Mouse (Mus musculus): ENCODE data around the gene Cdc14b.
A peak's percentile ranks its signal among the peaks of the same experiment; 100 is the strongest.

GRCm38 (mm10) chr13:64306078-64306477, 31.0 kb upstream of the Cdc14b start:
- TF ChIP-seq CTCF (conservative IDR thresholded peaks at IDR 0.05; ENCODE audit: low read length) (peak; percentile 86), NANOG (IDR thresholded peaks at IDR 0.05; ENCODE audit: borderline replicate concordance, low read length) (no peak), POU5F1 (IDR thresholded peaks at IDR 0.05; ENCODE audit: borderline replicate concordance, low read length) (no peak)
